Mouse (Mus musculus) retina, postnatal 1 day (tissue): ENCODE measurements around the gene Pla1a.
"Not testable (repeated sequence)": the region's sequence is repeated elsewhere in the genome, so short reads cannot be mapped to it uniquely, and the experiment has no call there.

ENCODE experiments used
- DNase-seq: peaks from one replicate; pipeline ENCODE4 v3.0.0-alpha.2; 2012

Gene Pla1a

GRCm38 (mm10) chr16:38456812-38457567 is 24.0 kb upstream of the Pla1a start:
- no peak for DNase-seq

- no peak for DNase-seq
Measured at GRCm38 (mm10) chr16:38455511-38456418, 22.8 kb upstream of the Pla1a start, which contains the start of gene Cd80. Cd80 (plus strand) TSS chr16:38455561.

GRCm38 (mm10) chr16:38454533-38455254 is 21.7 kb upstream of the Pla1a start:
- no peak for DNase-seq

- no peak for DNase-seq
Measured at GRCm38 (mm10) chr16:38453952-38454351, 21.0 kb upstream of the Pla1a start.

- DNase-seq, result no peak
Measured at GRCm38 (mm10) chr16:38453203-38453553, 20.2 kb upstream of the Pla1a start.

- DNase-seq, result peak; percentile 93
Measured at GRCm38 (mm10) chr16:38452442-38453202, 19.7 kb upstream of the Pla1a start, which contains the start of gene Adprh. Adprh (minus strand) TSS chr16:38452703.

GRCm38 (mm10) chr16:38451421-38452205 is 18.7 kb upstream of the Pla1a start:
- DNase-seq, result peak; percentile 21

- no peak for DNase-seq
Measured at GRCm38 (mm10) chr16:38450707-38451106, 17.8 kb upstream of the Pla1a start.

GRCm38 (mm10) chr16:38448458-38448857 is 15.5 kb upstream of the Pla1a start:
- no peak for DNase-seq

- no peak for DNase-seq
Measured at GRCm38 (mm10) chr16:38447366-38447765, 14.4 kb upstream of the Pla1a start.

- not testable (repeated sequence) for DNase-seq
Measured at GRCm38 (mm10) chr16:38446141-38446540, 13.2 kb upstream of the Pla1a start.

GRCm38 (mm10) chr16:38445576-38445975 is 12.6 kb upstream of the Pla1a start:
- no peak for DNase-seq

GRCm38 (mm10) chr16:38445046-38445445 is 12.1 kb upstream of the Pla1a start:
- no peak for DNase-seq

GRCm38 (mm10) chr16:38443721-38444464 is 10.9 kb upstream of the Pla1a start:
- DNase-seq, result no peak

GRCm38 (mm10) chr16:38442216-38442615 is 9.3 kb upstream of the Pla1a start:
- DNase-seq, result no peak

GRCm38 (mm10) chr16:38441611-38442010 is 8.7 kb upstream of the Pla1a start:
- no peak for DNase-seq

GRCm38 (mm10) chr16:38440403-38440802 is 7.5 kb upstream of the Pla1a start:
- no peak for DNase-seq

- no peak for DNase-seq
Measured at GRCm38 (mm10) chr16:38439190-38439589, 6.2 kb upstream of the Pla1a start.

- no peak for DNase-seq
Measured at GRCm38 (mm10) chr16:38434295-38434795, 1.4 kb upstream of the Pla1a start.

- DNase-seq, result no peak
Measured at GRCm38 (mm10) chr16:38433514-38433913, 569 bp upstream of the Pla1a start.
